Mouse (Mus musculus) heart, embryonic 12.5 days (tissue): ENCODE data around the gene Rrad. TPM values are rescaled to one million over a fixed set of nuclear protein-coding genes. Genes with fewer than 3 reads are reported as not detected.

Experiments used
- polyA plus RNA-seq: library from polyadenylated mRNA; unstranded; fragments of >200 nt; fragmentation: Nextera tagmentation; extraction: Ambion mirVana; gene quantifications from 2 replicates; pipeline ENCODE4 v1.2.1, GENCODE M21; 2016

Gene Rrad
- polyA plus RNA-seq, 1 experiment from 2014 or later, result 301 TPM

Other genes with a start within 250 kb of the Rrad start
- 1.7 TPM in 2 replicates for gene Cmtm4, start 235.5 kb downstream of the Rrad start, polyA plus RNA-seq
- 69.1 and 76.8 TPM in 2 replicates for gene Dync1li2, start 188.3 kb downstream of the Rrad start, polyA plus RNA-seq
- 0.10 and 0.15 TPM in 2 replicates for gene Terb1, start 121.4 kb downstream of the Rrad start, polyA plus RNA-seq
- 77.0 and 81.0 TPM in 2 replicates for gene Nae1, start 96.7 kb downstream of the Rrad start, polyA plus RNA-seq
- 0.78 and 0.91 TPM in 2 replicates for gene Car7, start 96.6 kb downstream of the Rrad start, polyA plus RNA-seq
- gene Pdp2, start 39.9 kb downstream of the Rrad start, polyA plus RNA-seq, result 8.6 and 9.0 TPM in 2 replicates
- gene Cdh16, start 6.9 kb downstream of the Rrad start, polyA plus RNA-seq, result 16.1 and 18.6 TPM in 2 replicates
- gene Ciao2b, start 10.6 kb upstream of the Rrad start, polyA plus RNA-seq, result 187 and 195 TPM in 2 replicates
- gene Ces2a, start 102.7 kb upstream of the Rrad start, polyA plus RNA-seq, result not detected in 2 replicates
- not detected in 2 replicates for gene Ces2b, start 200.2 kb upstream of the Rrad start, polyA plus RNA-seq
- gene Ces2c, start 215.7 kb upstream of the Rrad start, polyA plus RNA-seq, result not detected in 2 replicates